Mouse (Mus musculus) MEL (cell line): Measurements from ENCODE around the gene Myzap.

Experiments
- CHD2 ChIP-seq: IDR thresholded peaks from 2 replicates; pipeline ENCODE4 v1.6.1; 2011; ENCODE audit warnings: low read length, improper control_type of control experiment
- CTCF ChIP-seq, 3 experiments: IDR thresholded peaks in 2 of 3; conservative IDR thresholded peaks in 1 of 3; 2 replicates each; pipeline ENCODE4 v1.5.1; 2011 to 2012; ENCODE audit warnings: low read length in 3 of 3, low read depth in 2 of 3, mild to moderate bottlenecking in 2 of 3, improper control_type of control experiment in 1 of 3, inconsistent platforms in 1 of 3, mixed read lengths in 1 of 3, moderate library complexity in 1 of 3; ENCODE audit not compliant: control insufficient read depth in 1 of 3, insufficient read depth in 1 of 3, poor library complexity in 1 of 3, severe bottlenecking in 1 of 3
- EP300 ChIP-seq, 2 experiments: IDR thresholded peaks; 2 replicates each; pipeline ENCODE4 v1.6.1; 2011; ENCODE audit warnings: improper control_type of control experiment in 2 of 2, low read length in 2 of 2, low read depth in 1 of 2, mild to moderate bottlenecking in 1 of 2
- POLR2A ChIP-seq, 2 experiments: IDR thresholded peaks; 2 replicates each; pipeline ENCODE4 v1.6.1; 2011 to 2012; ENCODE audit warnings: low read length in 2 of 2, mild to moderate bottlenecking in 2 of 2, control low read depth in 1 of 2, improper control_type of control experiment in 1 of 2, low read depth in 1 of 2, moderate library complexity in 1 of 2; ENCODE audit not compliant: control insufficient read depth in 1 of 2, insufficient read depth in 1 of 2, poor library complexity in 1 of 2

DNA sequence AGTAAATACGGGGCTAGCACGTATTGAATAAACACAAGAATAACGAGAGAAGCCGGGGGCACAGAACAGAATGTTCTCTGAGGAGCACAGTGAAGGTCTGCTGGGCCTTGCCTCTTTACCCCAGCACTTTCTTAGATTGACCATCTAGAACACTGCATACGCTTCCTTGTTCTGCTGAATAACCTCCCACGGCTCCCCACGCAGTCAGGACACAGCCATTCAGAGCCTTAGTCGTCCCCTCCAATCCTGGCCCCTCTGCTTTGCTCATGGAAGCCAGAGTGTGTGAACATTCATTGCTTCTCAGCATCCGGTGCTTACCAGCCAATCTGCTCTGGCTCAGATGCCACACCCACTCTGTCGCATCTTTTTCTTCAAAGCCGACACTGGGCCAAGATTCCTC is 46.0 kb upstream of the Myzap start:
- TF ChIP-seq CHD2 (no peak), POLR2A (IDR thresholded peaks at IDR 0.05; ENCODE audit: control insufficient read depth in 1 of 2, insufficient read depth in 1 of 2, low read depth in 1 of 2, low read length in 2 of 2, poor library complexity in 1 of 2) (no peak), CTCF (IDR thresholded peaks at IDR 0.05 in 2 of 3, conservative IDR thresholded peaks at IDR 0.05 in 1 of 3; ENCODE audit: control insufficient read depth in 1 of 3, insufficient read depth in 1 of 3, low read depth in 2 of 3, low read length in 3 of 3, poor library complexity in 1 of 3, severe bottlenecking in 1 of 3) (no peak), EP300 (IDR thresholded peaks at IDR 0.05; ENCODE audit: low read depth in 1 of 2, low read length in 2 of 2) (no peak)
